Mouse (Mus musculus): ENCODE results near the gene Map7d1. TPM values are rescaled to one million over a fixed set of nuclear protein-coding genes. Genes with fewer than 3 reads are reported as not detected.
A peak's percentile ranks its signal among the peaks of the same experiment; 100 is the strongest.

The Map7d1 gene
- polyA plus RNA-seq, 1 experiment from 2014 or later: 60.4 TPM

GRCm38 (mm10) chr4:126254315-126255112 lies 1.6 kb downstream of the Map7d1 start:
- Histone ChIP-seq H3K27me3 (no peaks in the 10 kb centered on the region), H3K4me3 (replicated peaks) (peak overlapping the region; percentile 95), H3K4me1 (peaks cover 73% of the 10 kb centered on the region), H3K9me3 (replicated peaks) (no peaks in the 10 kb centered on the region), H3K9ac (peak overlapping the region; percentile 93), H3K4me2 (replicated peaks) (peak overlapping the region; percentile 88), H3K36me3 (0 out of 2 replicates have a peak, but pooled peaks cover 5% of the 10 kb centered on the region), H3K27ac (replicated peaks) (peak overlapping the region; percentile 94)
- no peak for ATAC-seq (ENCODE audit: insufficient number of reproducible peaks, low FRiP score, low TSS enrichment, low read depth)
- WGBS: 15% methylated on average over 9 of the region's 9 CpGs

- peak overlapping the region; percentile 95 for H3K4me3 ChIP-seq (replicated peaks)
- H3K9ac ChIP-seq: no peak overlapping the region; the same call in 1 of the 2 replicates
- ATAC-seq (ENCODE audit: insufficient number of reproducible peaks, low FRiP score, low TSS enrichment, low read depth): no peak
- 0 out of 2 replicates have a peak overlapping the region, but pooled peaks have one; percentile 94 for H3K27ac ChIP-seq (replicated peaks)
- 66% methylated on average over 14 of the region's 14 CpGs for WGBS
- H3K4me1 ChIP-seq: peaks cover 69% of the 10 kb centered on the region
- peak overlapping the region; percentile 88 for H3K4me2 ChIP-seq (replicated peaks)
- H3K27me3 ChIP-seq: no peaks in the 10 kb centered on the region
- H3K9me3 ChIP-seq (replicated peaks): no peaks in the 10 kb centered on the region
- H3K36me3 ChIP-seq: 0 out of 2 replicates have a peak, but pooled peaks cover 5% of the 10 kb centered on the region
Measured at GRCm38 (mm10) chr4:126253637-126254272, 2.4 kb downstream of the Map7d1 start.

- 0 out of 2 replicates have a peak overlapping the region, but pooled peaks have one; percentile 2 for H3K4me2 ChIP-seq (replicated peaks)
- no peaks in the 10 kb centered on the region for H3K27me3 ChIP-seq
- 70% methylated on average over 17 of the region's 17 CpGs for WGBS
- peaks cover 73% of the 10 kb centered on the region for H3K4me1 ChIP-seq
- H3K36me3 ChIP-seq: 0 out of 2 replicates have a peak, but pooled peaks cover 5% of the 10 kb centered on the region
- no peaks in the 10 kb centered on the region for H3K9me3 ChIP-seq (replicated peaks)
- no peak overlapping the region for H3K4me3 ChIP-seq (replicated peaks)
- H3K27ac ChIP-seq (replicated peaks): no peak overlapping the region; the same call in 1 of the 2 replicates
- no peak for ATAC-seq (ENCODE audit: insufficient number of reproducible peaks, low FRiP score, low TSS enrichment, low read depth)
- 0 out of 2 replicates have a peak overlapping the region, but pooled peaks have one; percentile 4 for H3K9ac ChIP-seq
Measured at GRCm38 (mm10) chr4:126252411-126253237, 3.5 kb downstream of the Map7d1 start.

GRCm38 (mm10) chr4:126251655-126252254 lies 4.4 kb downstream of the Map7d1 start:
- ATAC-seq (ENCODE audit: insufficient number of reproducible peaks, low FRiP score, low TSS enrichment, low read depth): no peak
- H3K4me1 ChIP-seq: peaks cover 71% of the 10 kb centered on the region
- no peak overlapping the region for H3K9ac ChIP-seq

GRCm38 (mm10) chr4:126250659-126251058 lies 5.5 kb downstream of the Map7d1 start:
- WGBS: 56% methylated on average over 4 of the region's 4 CpGs
- Histone ChIP-seq H3K9ac (no peak overlapping the region), H3K4me1 (peaks cover 77% of the 10 kb centered on the region), H3K36me3 (peaks cover 16% of the 10 kb centered on the region; the same call in 1 of the 2 replicates), H3K4me3 (replicated peaks) (no peak overlapping the region), H3K27ac (replicated peaks) (no peak overlapping the region), H3K4me2 (replicated peaks) (no peak overlapping the region), H3K9me3 (replicated peaks) (no peaks in the 10 kb centered on the region), H3K27me3 (no peaks in the 10 kb centered on the region)
- no peak for ATAC-seq (ENCODE audit: insufficient number of reproducible peaks, low FRiP score, low TSS enrichment, low read depth)

More at GRCm38 (mm10) chr4:126251655-126252254, 4.4 kb downstream of the Map7d1 start:
- H3K9me3 ChIP-seq (replicated peaks): no peaks in the 10 kb centered on the region
- 0 out of 2 replicates have a peak overlapping the region, but pooled peaks have one; percentile 8 for H3K27ac ChIP-seq (replicated peaks)
- 54% methylated on average over 11 of the region's 11 CpGs for WGBS
- no peak overlapping the region for H3K4me3 ChIP-seq (replicated peaks)
- H3K36me3 ChIP-seq: 0 out of 2 replicates have a peak, but pooled peaks cover 9% of the 10 kb centered on the region
- no peaks in the 10 kb centered on the region for H3K27me3 ChIP-seq
- H3K4me2 ChIP-seq (replicated peaks): no peak overlapping the region; the same call in 1 of the 2 replicates

GRCm38 (mm10) chr4:126248261-126248868 lies 7.8 kb downstream of the Map7d1 start:
- 26% methylated on average over 11 of the region's 11 CpGs for WGBS
- Histone ChIP-seq H3K9ac (no peak overlapping the region), H3K4me2 (replicated peaks) (no peak overlapping the region), H3K9me3 (replicated peaks) (no peaks in the 10 kb centered on the region), H3K36me3 (peaks cover 16% of the 10 kb centered on the region; the same call in 1 of the 2 replicates), H3K27me3 (no peaks in the 10 kb centered on the region), H3K4me1 (peaks cover 61% of the 10 kb centered on the region), H3K27ac (replicated peaks) (0 out of 2 replicates have a peak overlapping the region, but pooled peaks have one; percentile 39), H3K4me3 (replicated peaks) (no peak overlapping the region)
- no peak for ATAC-seq (ENCODE audit: insufficient number of reproducible peaks, low FRiP score, low TSS enrichment, low read depth)

- 67% methylated on average over 13 of the region's 13 CpGs for WGBS
- ATAC-seq (ENCODE audit: insufficient number of reproducible peaks, low FRiP score, low TSS enrichment, low read depth): no peak
Measured at GRCm38 (mm10) chr4:126246202-126246889, 9.8 kb downstream of the Map7d1 start.

GRCm38 (mm10) chr4:126242510-126242909 lies 13.6 kb downstream of the Map7d1 start:
- WGBS: 69% methylated on average over 6 of the region's 6 CpGs
- Histone ChIP-seq H3K4me2 (replicated peaks) (no peak overlapping the region), H3K36me3 (peaks cover 63% of the 10 kb centered on the region), H3K9ac (no peak overlapping the region), H3K4me1 (peaks cover 36% of the 10 kb centered on the region), H3K4me3 (replicated peaks) (no peak overlapping the region), H3K27ac (replicated peaks) (no peak overlapping the region), H3K9me3 (replicated peaks) (no peaks in the 10 kb centered on the region), H3K27me3 (no peaks in the 10 kb centered on the region)
- no peak for ATAC-seq (ENCODE audit: insufficient number of reproducible peaks, low FRiP score, low TSS enrichment, low read depth)

More at GRCm38 (mm10) chr4:126246202-126246889, 9.8 kb downstream of the Map7d1 start:
- Histone ChIP-seq H3K27me3 (no peaks in the 10 kb centered on the region), H3K27ac (replicated peaks) (peak overlapping the region; percentile 39; the same call in 1 of the 2 replicates), H3K36me3 (peaks cover 36% of the 10 kb centered on the region), H3K4me2 (replicated peaks) (no peak overlapping the region), H3K4me3 (replicated peaks) (no peak overlapping the region), H3K9ac (no peak overlapping the region), H3K4me1 (peaks cover 50% of the 10 kb centered on the region), H3K9me3 (replicated peaks) (no peaks in the 10 kb centered on the region)

- Histone ChIP-seq H3K4me3 (replicated peaks) (no peak overlapping the region), H3K27ac (replicated peaks) (no peak overlapping the region), H3K27me3 (no peaks in the 10 kb centered on the region), H3K4me1 (peaks cover 35% of the 10 kb centered on the region), H3K4me2 (replicated peaks) (no peak overlapping the region), H3K36me3 (peaks cover 66% of the 10 kb centered on the region), H3K9me3 (replicated peaks) (no peaks in the 10 kb centered on the region), H3K9ac (no peak overlapping the region)
- ATAC-seq (ENCODE audit: insufficient number of reproducible peaks, low FRiP score, low TSS enrichment, low read depth): no peak
- 53% methylated on average over 9 of the region's 9 CpGs for WGBS
Measured at GRCm38 (mm10) chr4:126241956-126242355, 14.2 kb downstream of the Map7d1 start.

All from embryonic facial prominence, embryonic 15.5 days (tissue).